Mouse (Mus musculus) E14TG2a.4 (cell line): ENCODE data around the gene Fbxo17.

Experiments used
- H3K27me3 ChIP-seq: 2 replicates; pipeline ENCODE4 v1.6.1; 2014; ENCODE audit warnings: low read length, control low read depth; ENCODE audit not compliant: insufficient read depth
- H3K36me3 ChIP-seq: 2 replicates; pipeline ENCODE4 v1.6.1; 2014; ENCODE audit warnings: low read length, control low read depth; ENCODE audit not compliant: insufficient read depth
- H3K4me1 ChIP-seq: replicated peaks from 2 replicates; pipeline ENCODE4 v1.6.1; 2014; ENCODE audit warnings: low read depth, low read length, control low read depth
- H3K4me3 ChIP-seq: replicated peaks from 2 replicates; pipeline ENCODE4 v1.5.1; 2014; ENCODE audit warnings: mild to moderate bottlenecking, low read length
- H3K9me3 ChIP-seq: 2 replicates; pipeline ENCODE4 v1.6.1; 2014; ENCODE audit warnings: low read length, control low read depth
- CTCF ChIP-seq: conservative IDR thresholded peaks from 2 replicates; pipeline ENCODE4 v1.5.1; 2014; ENCODE audit warnings: low read length
- NANOG ChIP-seq: IDR thresholded peaks from 2 replicates; pipeline ENCODE4 v1.6.1; 2014; ENCODE audit warnings: borderline replicate concordance, low read length, mixed read lengths
- POU5F1 ChIP-seq: IDR thresholded peaks from 2 replicates; pipeline ENCODE4 v1.6.1; 2014; ENCODE audit warnings: low read length, borderline replicate concordance

Fbxo17 gene

DNA sequence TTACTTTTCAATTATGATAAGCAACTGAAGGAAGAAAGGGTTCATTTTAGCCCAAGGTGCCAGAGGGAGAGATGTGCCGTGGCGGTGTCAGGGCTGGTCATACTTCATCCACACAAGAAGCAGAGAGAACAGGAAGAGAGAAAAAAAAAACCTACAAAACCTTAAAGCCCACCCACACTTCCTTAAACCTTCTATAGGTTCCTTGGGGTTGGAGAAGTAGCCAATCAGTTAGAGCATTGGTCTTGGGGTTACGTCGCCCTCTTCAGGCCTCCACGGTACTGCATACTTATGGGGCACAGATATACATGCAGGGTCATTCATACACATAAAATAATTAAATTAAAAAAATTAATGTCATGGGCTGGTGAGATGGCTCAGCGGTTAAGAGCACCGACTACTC lies 5.5 kb downstream of the Fbxo17 start:
- H3K36me3 ChIP-seq, result peaks cover 4% of the 10 kb centered on the region; the same call in 1 of the 2 replicates
- H3K9me3 ChIP-seq, result peaks cover 20% of the 10 kb centered on the region
- 0 out of 2 replicates have a peak overlapping the region, but pooled peaks have one; percentile 32 for H3K4me3 ChIP-seq
- TF ChIP-seq NANOG (no peak), CTCF (no peak), POU5F1 (no peak)
- peaks cover 3% of the 10 kb centered on the region; the same call in 1 of the 2 replicates for H3K27me3 ChIP-seq
- H3K4me1 ChIP-seq, result peaks cover 29% of the 10 kb centered on the region

DNA sequence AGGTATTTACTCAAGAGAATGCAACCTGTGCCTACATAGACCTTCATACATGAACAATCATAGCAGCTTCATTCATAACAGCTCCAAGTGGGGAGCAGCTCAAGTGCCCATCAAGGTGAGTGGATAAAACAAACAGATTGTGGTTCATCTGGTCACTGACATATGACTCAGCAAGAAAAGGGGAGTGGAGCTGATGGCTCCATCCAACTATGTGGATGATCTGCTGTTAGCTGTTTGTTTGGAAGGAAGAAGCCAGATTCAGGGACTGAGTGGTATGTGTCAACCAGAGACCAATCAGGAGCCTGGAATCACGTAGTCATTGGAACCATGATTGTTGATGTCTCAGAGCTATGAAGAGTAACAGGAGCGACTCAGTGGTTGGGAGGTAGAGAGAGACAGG lies 8.0 kb downstream of the Fbxo17 start:
- Histone ChIP-seq H3K4me1 (peaks cover 13% of the 10 kb centered on the region), H3K27me3 (no peaks in the 10 kb centered on the region), H3K36me3 (peaks cover 4% of the 10 kb centered on the region; the same call in 1 of the 2 replicates), H3K4me3 (no peak overlapping the region), H3K9me3 (peaks cover 20% of the 10 kb centered on the region)
- TF ChIP-seq POU5F1, result no peak
- no peak for TF ChIP-seq CTCF
- TF ChIP-seq NANOG, result no peak

DNA sequence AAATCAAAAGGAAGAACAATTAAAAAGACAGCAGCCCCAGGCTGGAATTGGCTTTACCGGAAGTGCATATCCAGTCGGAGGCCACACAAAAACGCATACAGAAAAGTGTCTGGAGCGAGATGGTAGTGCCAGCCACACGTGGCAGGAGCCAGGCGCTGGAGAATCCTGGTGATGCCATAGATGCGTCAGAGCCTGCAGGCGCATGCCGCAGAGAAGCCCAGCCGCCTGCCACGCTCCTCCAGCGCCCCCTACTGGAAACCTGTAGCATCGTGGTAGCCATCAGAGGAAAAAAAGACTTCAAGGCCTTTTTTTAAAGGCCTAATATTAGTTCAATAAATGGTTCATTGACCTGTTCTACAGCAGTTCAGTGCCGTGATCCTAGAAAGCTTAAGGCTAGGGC lies 10.0 kb downstream of the Fbxo17 start:
- H3K36me3 ChIP-seq, result peaks cover 4% of the 10 kb centered on the region; the same call in 1 of the 2 replicates
- peaks cover 24% of the 10 kb centered on the region for H3K9me3 ChIP-seq
- TF ChIP-seq POU5F1 (no peak), CTCF (peak; percentile 87), NANOG (no peak)
- H3K4me3 ChIP-seq, result no peak overlapping the region
- H3K4me1 ChIP-seq, result peaks cover 2% of the 10 kb centered on the region
- H3K27me3 ChIP-seq, result no peaks in the 10 kb centered on the region

DNA sequence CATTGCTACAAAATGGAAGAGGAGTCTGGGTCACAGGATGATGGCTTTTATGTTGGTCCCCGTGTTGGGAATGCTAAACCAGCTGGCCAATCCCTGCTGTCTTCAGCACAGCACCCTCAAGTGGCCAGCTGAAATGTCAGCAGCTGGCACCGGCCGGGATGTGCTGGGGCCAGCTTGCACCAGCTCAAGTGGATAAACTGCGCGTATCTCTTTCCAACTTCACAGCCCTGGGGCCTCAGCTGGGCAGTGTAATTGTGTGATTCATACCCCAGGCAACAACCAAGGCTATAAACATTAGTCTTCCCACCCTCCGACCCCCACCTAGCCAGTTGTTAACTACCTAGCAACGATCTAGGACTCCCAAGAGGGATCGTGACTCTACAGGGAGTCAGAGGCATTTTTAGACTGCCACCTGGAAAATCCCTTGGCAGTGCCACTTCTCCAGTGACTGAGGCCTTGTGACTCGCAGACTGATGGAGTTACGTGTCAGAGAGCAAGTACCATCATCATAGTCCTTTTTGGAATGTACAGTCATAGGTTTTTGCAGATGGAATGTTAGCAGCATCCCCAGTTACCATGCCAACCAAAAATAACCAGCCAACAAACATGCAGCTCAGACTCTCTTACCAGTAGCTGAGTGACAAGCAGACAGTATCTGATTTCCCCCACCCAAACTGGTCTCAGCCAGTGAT lies 11.2 kb downstream of the Fbxo17 start:
- Histone ChIP-seq H3K36me3 (peaks cover 4% of the 10 kb centered on the region; the same call in 1 of the 2 replicates), H3K4me3 (no peak overlapping the region), H3K9me3 (peaks cover 28% of the 10 kb centered on the region), H3K4me1 (peaks cover 9% of the 10 kb centered on the region), H3K27me3 (no peaks in the 10 kb centered on the region)
- TF ChIP-seq POU5F1 (no peak), CTCF (no peak), NANOG (no peak)

DNA sequence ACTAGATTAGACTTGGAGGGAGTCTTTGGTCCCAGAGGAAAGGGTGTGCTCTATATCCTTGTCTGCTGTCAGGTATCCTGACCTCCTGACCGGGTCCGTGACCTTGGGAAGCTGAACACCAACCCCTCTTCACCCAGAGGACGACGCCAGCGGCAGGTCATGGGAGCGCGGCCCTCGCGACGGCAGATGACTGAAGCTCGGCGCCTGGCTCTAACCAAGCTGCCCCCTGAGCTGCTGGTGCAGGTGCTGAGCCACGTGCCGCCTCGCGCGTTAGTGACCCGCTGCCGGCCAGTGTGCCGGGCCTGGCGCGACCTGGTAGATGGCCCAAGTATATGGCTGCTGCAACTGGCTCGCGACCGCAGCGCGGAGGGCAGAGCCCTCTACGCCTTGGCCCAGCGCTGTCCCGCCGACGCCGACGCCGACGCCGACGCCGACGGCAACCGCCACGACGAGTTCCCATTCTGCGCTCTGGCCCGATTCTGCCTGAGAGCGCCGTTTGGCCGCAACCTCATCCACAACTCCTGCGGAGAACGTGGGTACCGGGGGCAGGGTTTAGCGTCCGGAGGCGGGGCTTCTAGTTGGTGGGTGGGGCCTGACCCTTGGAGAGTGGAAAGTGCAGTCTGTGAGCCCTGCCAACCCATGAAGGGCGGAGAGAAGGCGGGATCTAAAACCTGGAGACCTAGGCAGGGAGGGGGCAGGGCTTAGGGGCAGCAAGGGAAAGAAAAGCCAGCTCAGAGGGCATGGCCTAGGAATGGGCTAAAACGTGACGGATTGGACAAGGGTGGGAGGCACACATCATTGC lies 15.9 kb downstream of the Fbxo17 start:
- TF ChIP-seq POU5F1 (no peak), NANOG (no peak), CTCF (no peak)
- peaks cover 15% of the 10 kb centered on the region for H3K36me3 ChIP-seq
- peak overlapping the region; percentile 81 for H3K4me3 ChIP-seq
- H3K27me3 ChIP-seq, result no peaks in the 10 kb centered on the region
- peaks cover 54% of the 10 kb centered on the region for H3K4me1 ChIP-seq
- peaks cover 8% of the 10 kb centered on the region for H3K9me3 ChIP-seq

DNA sequence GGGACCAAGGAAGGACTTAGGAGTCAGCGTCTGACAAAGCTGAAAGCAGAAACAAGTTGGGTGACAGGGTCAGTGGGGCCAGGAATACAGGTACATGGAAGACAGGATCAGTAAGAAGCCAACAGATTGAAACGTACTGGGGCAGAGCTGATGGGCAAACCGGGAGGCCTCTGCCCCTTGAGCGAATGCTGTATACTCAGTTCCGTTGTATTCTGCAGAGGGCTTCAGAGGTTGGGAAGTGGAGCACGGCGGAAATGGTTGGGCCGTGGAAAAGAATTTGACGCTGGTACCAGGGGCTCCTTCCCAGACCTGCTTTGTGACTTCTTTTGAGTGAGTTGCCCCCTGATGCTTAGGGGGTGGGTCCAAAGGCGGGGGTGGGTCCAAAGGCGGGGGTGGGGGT lies 16.6 kb downstream of the Fbxo17 start:
- H3K9me3 ChIP-seq, result peaks cover 8% of the 10 kb centered on the region
- TF ChIP-seq CTCF (no peak), NANOG (no peak), POU5F1 (no peak)

DNA sequence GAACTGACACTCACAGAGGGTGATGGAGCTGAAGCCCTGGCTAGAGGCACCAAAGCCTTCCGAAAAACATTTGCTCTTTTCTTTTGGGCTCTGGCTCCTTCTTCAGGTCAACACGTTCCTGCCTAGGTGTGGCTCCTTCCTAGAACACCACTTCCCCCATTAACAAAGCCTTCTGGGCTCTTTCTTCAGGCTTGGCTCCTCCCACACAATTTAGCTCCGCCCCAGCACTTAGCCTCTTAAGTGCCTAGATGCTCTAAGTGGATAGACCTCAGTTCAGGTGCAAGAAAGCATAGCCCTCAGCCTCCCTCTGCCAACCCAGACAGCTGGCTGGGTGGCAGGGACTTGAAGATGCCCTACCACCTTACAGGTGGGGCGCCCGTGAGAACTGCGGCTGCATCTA lies 19.1 kb downstream of the Fbxo17 start:
- H3K9me3 ChIP-seq, result peaks cover 8% of the 10 kb centered on the region
- no peaks in the 10 kb centered on the region for H3K27me3 ChIP-seq
- peak overlapping the region; percentile 76 for H3K4me3 ChIP-seq
- H3K36me3 ChIP-seq, result peaks cover 44% of the 10 kb centered on the region
- peaks cover 81% of the 10 kb centered on the region for H3K4me1 ChIP-seq
- TF ChIP-seq NANOG (no peak), CTCF (no peak), POU5F1 (no peak)

More for the DNA sequence above, 16.6 kb downstream of the Fbxo17 start:
- Histone ChIP-seq H3K4me1 (peaks cover 57% of the 10 kb centered on the region), H3K4me3 (peak overlapping the region; percentile 81), H3K27me3 (no peaks in the 10 kb centered on the region), H3K36me3 (peaks cover 21% of the 10 kb centered on the region)

DNA sequence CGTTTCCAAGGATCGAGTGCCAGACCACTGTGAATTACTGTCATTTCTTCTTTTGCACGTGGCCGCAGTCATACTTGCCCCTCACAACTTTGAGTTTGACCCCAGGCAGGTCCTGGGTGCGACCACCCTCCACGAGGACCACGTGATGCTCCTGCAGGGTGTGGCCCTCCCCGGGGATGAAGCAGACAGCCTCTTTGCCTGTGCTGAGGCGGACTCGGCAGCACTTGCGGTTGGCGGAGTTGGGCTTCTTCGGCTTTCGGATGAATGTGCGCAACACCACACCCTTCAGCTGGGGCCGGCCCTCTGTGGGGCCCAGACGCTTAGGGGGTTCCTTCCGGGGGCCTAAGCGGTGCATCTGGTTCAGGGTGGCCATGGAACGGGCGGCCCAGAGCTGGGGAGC lies 23.2 kb downstream of the Fbxo17 start:
- TF ChIP-seq CTCF (no peak), POU5F1 (no peak)
- Histone ChIP-seq H3K4me1 (peaks cover 67% of the 10 kb centered on the region), H3K36me3 (peaks cover 54% of the 10 kb centered on the region), H3K27me3 (no peaks in the 10 kb centered on the region), H3K9me3 (no peaks in the 10 kb centered on the region), H3K4me3 (peak overlapping the region; percentile 98)
